Mouse (Mus musculus) cerebellum, postnatal 14 days (tissue): ENCODE data around the gene Eya4.

Source experiments
- DNase-seq, 2 experiments: peaks; one replicate each; pipeline ENCODE4 v3.0.0; 2021; ENCODE audit warnings: mixed read lengths in 2 of 2

Gene Eya4

GRCm38 (mm10) chr10:23230863-23231262, 119.7 kb downstream of the Eya4 start:
- no peak for DNase-seq

GRCm38 (mm10) chr10:23223336-23223735, 127.2 kb downstream of the Eya4 start:
- DNase-seq: no peak

- DNase-seq: no peak
Measured at GRCm38 (mm10) chr10:23220432-23220831, 130.2 kb downstream of the Eya4 start.

GRCm38 (mm10) chr10:23216815-23217214, 133.8 kb downstream of the Eya4 start:
- no peak for DNase-seq

- peak; percentile 73 to 79 for DNase-seq
Measured at GRCm38 (mm10) chr10:23211381-23211780, 139.2 kb downstream of the Eya4 start.

GRCm38 (mm10) chr10:23203885-23204284, 146.7 kb downstream of the Eya4 start:
- peak; percentile 11 to 30 for DNase-seq

- peak in 1 of 2 experiments; percentile 9 for DNase-seq
Measured at GRCm38 (mm10) chr10:23203144-23203838, 147.3 kb downstream of the Eya4 start.

GRCm38 (mm10) chr10:23202591-23202990, 148.0 kb downstream of the Eya4 start:
- no peak for DNase-seq

- no peak for DNase-seq
Measured at GRCm38 (mm10) chr10:23198251-23198650, 152.3 kb downstream of the Eya4 start.

- no peak for DNase-seq
Measured at GRCm38 (mm10) chr10:23196336-23196735, 154.2 kb downstream of the Eya4 start.

GRCm38 (mm10) chr10:23195337-23195736, 155.2 kb downstream of the Eya4 start:
- no peak for DNase-seq

GRCm38 (mm10) chr10:23189836-23190235, 160.8 kb downstream of the Eya4 start:
- no peak for DNase-seq

- no peak for DNase-seq
Measured at GRCm38 (mm10) chr10:23185391-23185790, 165.2 kb downstream of the Eya4 start.

- DNase-seq: no peak
Measured at GRCm38 (mm10) chr10:23181572-23182493, 168.8 kb downstream of the Eya4 start.

- no peak for DNase-seq
Measured at GRCm38 (mm10) chr10:23179285-23179684, 171.3 kb downstream of the Eya4 start.

- no peak for DNase-seq
Measured at GRCm38 (mm10) chr10:23177347-23178046, 173.1 kb downstream of the Eya4 start.

- peak; percentile 20 to 23 for DNase-seq
Measured at GRCm38 (mm10) chr10:23176666-23177346, 173.8 kb downstream of the Eya4 start.

- peak in 1 of 2 experiments; percentile 7 for DNase-seq
Measured at GRCm38 (mm10) chr10:23171541-23171940, 179.0 kb downstream of the Eya4 start.

GRCm38 (mm10) chr10:23165089-23165642, 185.4 kb downstream of the Eya4 start:
- no peak for DNase-seq

- DNase-seq: peak; percentile 12 to 21
Measured at GRCm38 (mm10) chr10:23159844-23160243, 190.7 kb downstream of the Eya4 start.

GRCm38 (mm10) chr10:23159138-23159537, 191.4 kb downstream of the Eya4 start:
- no peak for DNase-seq
